Mouse (Mus musculus): ENCODE results near the gene Snph. TPM values are rescaled to one million over a fixed set of nuclear protein-coding genes. Genes with fewer than 3 reads are reported as not detected.

Snph gene
- polyA plus RNA-seq, 1 experiment from 2014 or later, result 4.9 TPM

DNA sequence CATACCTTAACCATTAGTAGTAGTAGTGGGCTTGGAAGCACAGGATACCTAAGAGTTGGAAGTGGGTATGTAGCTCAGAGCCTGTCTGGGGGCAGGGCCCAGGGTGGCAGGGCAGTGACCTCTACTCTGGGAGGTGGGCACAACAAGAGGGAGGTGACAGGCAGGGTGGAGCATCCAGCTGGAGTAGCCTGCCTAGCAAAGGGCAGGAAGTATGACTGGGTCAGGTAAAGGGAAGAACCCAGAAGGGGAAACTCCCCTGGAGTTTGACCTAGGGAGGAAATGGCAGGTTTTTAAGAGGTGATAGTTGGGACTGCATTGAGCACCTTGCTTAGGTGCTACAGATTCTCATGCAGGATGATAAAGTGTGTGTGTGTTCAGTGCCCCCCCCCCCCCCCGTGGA lies 51.4 kb downstream of the Snph start:
- no peak overlapping the region for H3K27ac ChIP-seq (ENCODE audit: low read depth, low read length)
- ATAC-seq (no peak), DNase-seq (ENCODE audit: low spot score) (no peak)
- no peaks in the 10 kb centered on the region for H3K27me3 ChIP-seq (replicated peaks; ENCODE audit: control insufficient read depth, insufficient read depth, low read length)
- H3K4me3 ChIP-seq (ENCODE audit: low read depth, low read length), result no peak overlapping the region
- H3K9ac ChIP-seq (ENCODE audit: low read length), result no peak overlapping the region
- WGBS, result 29% methylated on average over 1 of the region's 1 CpGs
- H3K9me3 ChIP-seq (replicated peaks; ENCODE audit: control insufficient read depth, low read length), result no peaks in the 10 kb centered on the region
- no peak overlapping the region for H3K4me2 ChIP-seq (ENCODE audit: low read length)
- H3K4me1 ChIP-seq (ENCODE audit: control insufficient read depth, insufficient read depth, low read length), result peaks cover 4% of the 10 kb centered on the region; the same call in 1 of the 2 replicates
- no peaks in the 10 kb centered on the region for H3K36me3 ChIP-seq (ENCODE audit: control insufficient read depth, insufficient read depth, low read length)

DNA sequence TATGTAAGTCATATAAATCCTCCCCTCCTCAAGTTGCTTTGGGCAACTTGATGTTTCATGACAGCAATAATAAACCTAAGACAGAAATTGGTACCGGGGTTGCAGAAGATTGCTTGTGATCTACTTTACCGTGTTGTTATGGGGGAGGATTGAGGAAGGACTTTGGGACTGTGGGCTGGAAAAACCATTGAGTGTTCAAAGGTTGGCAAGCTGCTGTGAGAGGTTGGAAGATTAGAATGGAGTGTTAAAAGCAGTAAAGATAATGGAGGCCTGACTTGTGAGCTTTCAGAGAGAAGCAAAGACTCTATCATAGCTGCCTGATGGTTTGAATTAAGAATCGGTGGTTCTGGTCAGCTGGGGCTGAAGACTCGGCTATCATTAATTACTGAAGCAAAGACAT lies 53.2 kb downstream of the Snph start:
- WGBS, result 86% methylated on average over 4 of the region's 4 CpGs
- Histone ChIP-seq H3K27ac (ENCODE audit: low read depth, low read length) (no peak overlapping the region), H3K9me3 (replicated peaks; ENCODE audit: control insufficient read depth, low read length) (no peaks in the 10 kb centered on the region), H3K36me3 (ENCODE audit: control insufficient read depth, insufficient read depth, low read length) (no peaks in the 10 kb centered on the region), H3K9ac (ENCODE audit: low read length) (no peak overlapping the region), H3K4me1 (ENCODE audit: control insufficient read depth, insufficient read depth, low read length) (peaks cover 8% of the 10 kb centered on the region; the same call in 1 of the 2 replicates), H3K4me3 (ENCODE audit: low read depth, low read length) (no peak overlapping the region), H3K27me3 (replicated peaks; ENCODE audit: control insufficient read depth, insufficient read depth, low read length) (no peaks in the 10 kb centered on the region), H3K4me2 (ENCODE audit: low read length) (no peak overlapping the region)
- ATAC-seq (no peak), DNase-seq (ENCODE audit: low spot score) (no peak)

GRCm38 (mm10) chr2:151575699-151576389 lies 56.5 kb downstream of the Snph start:
- no peaks in the 10 kb centered on the region for H3K9me3 ChIP-seq (replicated peaks; ENCODE audit: control insufficient read depth, low read length)
- no peaks in the 10 kb centered on the region for H3K27me3 ChIP-seq (replicated peaks; ENCODE audit: control insufficient read depth, insufficient read depth, low read length)
- H3K27ac ChIP-seq (ENCODE audit: low read depth, low read length), result peak overlapping the region; percentile 78
- peak overlapping the region; percentile 41 for H3K4me3 ChIP-seq (ENCODE audit: low read depth, low read length)
- H3K4me2 ChIP-seq (ENCODE audit: low read length), result peak overlapping the region; percentile 80
- ATAC-seq, result peak; percentile 97
- under 1% methylated on average over 38 of the region's 38 CpGs for WGBS
- DNase-seq (ENCODE audit: low spot score), result peak; percentile 98
- peak overlapping the region; percentile 68 for H3K9ac ChIP-seq (ENCODE audit: low read length)
- no peaks in the 10 kb centered on the region for H3K36me3 ChIP-seq (ENCODE audit: control insufficient read depth, insufficient read depth, low read length)
- peaks cover 8% of the 10 kb centered on the region; the same call in 1 of the 2 replicates for H3K4me1 ChIP-seq (ENCODE audit: control insufficient read depth, insufficient read depth, low read length)

DNA sequence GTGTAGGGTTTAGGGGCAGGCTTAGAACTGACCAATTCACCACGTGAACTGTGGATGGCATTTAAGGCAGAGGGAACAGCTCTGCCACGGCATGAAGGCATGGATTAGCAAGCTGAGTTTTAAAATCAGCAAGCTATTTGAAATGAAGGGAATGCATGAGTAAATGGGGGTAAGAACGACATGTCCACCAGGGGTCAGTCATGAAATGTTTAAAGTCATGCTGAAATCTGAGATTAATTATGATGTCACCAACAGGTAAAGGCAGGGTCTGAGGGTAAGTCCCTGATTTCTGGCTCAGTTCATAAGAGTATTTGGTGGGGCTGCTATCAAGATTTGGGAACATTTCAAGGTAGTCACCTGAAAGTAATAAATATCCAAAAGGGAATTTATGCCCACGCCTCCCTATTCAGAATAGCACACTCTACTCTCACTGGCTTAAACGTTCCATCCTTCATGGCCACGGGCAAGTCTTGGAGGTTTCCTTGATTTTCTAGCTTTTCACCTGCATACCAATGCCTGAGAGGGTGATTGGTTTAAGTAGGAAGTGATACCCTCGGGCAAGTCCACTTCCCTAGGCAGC lies 57.2 kb downstream of the Snph start:
- H3K9me3 ChIP-seq (replicated peaks; ENCODE audit: control insufficient read depth, low read length), result no peaks in the 10 kb centered on the region
- peak; percentile 1; the same call in 1 of the 2 replicates for ATAC-seq
- DNase-seq (ENCODE audit: low spot score), result peak; percentile 62
- H3K4me3 ChIP-seq (ENCODE audit: low read depth, low read length), result peak overlapping the region; percentile 41
- H3K4me2 ChIP-seq (ENCODE audit: low read length), result peak overlapping the region; percentile 80
- peak overlapping the region; percentile 78; the same call in 1 of the 2 replicates for H3K27ac ChIP-seq (ENCODE audit: low read depth, low read length)
- H3K9ac ChIP-seq (ENCODE audit: low read length), result peak overlapping the region; percentile 68
- no peaks in the 10 kb centered on the region for H3K27me3 ChIP-seq (replicated peaks; ENCODE audit: control insufficient read depth, insufficient read depth, low read length)
- no peaks in the 10 kb centered on the region for H3K36me3 ChIP-seq (ENCODE audit: control insufficient read depth, insufficient read depth, low read length)
- H3K4me1 ChIP-seq (ENCODE audit: control insufficient read depth, insufficient read depth, low read length), result peaks cover 8% of the 10 kb centered on the region; the same call in 1 of the 2 replicates
- 30% methylated on average over 7 of the region's 7 CpGs for WGBS

- Histone ChIP-seq H3K27me3 (replicated peaks; ENCODE audit: control insufficient read depth, insufficient read depth, low read length) (no peaks in the 10 kb centered on the region), H3K4me2 (ENCODE audit: low read length) (no peak overlapping the region), H3K4me1 (ENCODE audit: control insufficient read depth, insufficient read depth, low read length) (peaks cover 8% of the 10 kb centered on the region; the same call in 1 of the 2 replicates), H3K27ac (ENCODE audit: low read depth, low read length) (no peak overlapping the region), H3K9me3 (replicated peaks; ENCODE audit: control insufficient read depth, low read length) (no peaks in the 10 kb centered on the region), H3K9ac (ENCODE audit: low read length) (no peak overlapping the region), H3K4me3 (ENCODE audit: low read depth, low read length) (no peak overlapping the region), H3K36me3 (ENCODE audit: control insufficient read depth, insufficient read depth, low read length) (no peaks in the 10 kb centered on the region)
- 65% methylated on average over 5 of the region's 5 CpGs for WGBS
- DNase-seq (ENCODE audit: low spot score), result no peak
- no peak for ATAC-seq
Measured at GRCm38 (mm10) chr2:151574607-151575006, 57.8 kb downstream of the Snph start.

GRCm38 (mm10) chr2:151573667-151574066 lies 58.7 kb downstream of the Snph start:
- no peak overlapping the region for H3K4me3 ChIP-seq (ENCODE audit: low read depth, low read length)
- no peak overlapping the region for H3K9ac ChIP-seq (ENCODE audit: low read length)
- ATAC-seq (no peak), DNase-seq (ENCODE audit: low spot score) (no peak)
- no peaks in the 10 kb centered on the region for H3K9me3 ChIP-seq (replicated peaks; ENCODE audit: control insufficient read depth, low read length)
- no peak overlapping the region for H3K27ac ChIP-seq (ENCODE audit: low read depth, low read length)
- H3K36me3 ChIP-seq (ENCODE audit: control insufficient read depth, insufficient read depth, low read length), result no peaks in the 10 kb centered on the region
- no peak overlapping the region for H3K4me2 ChIP-seq (ENCODE audit: low read length)
- no peaks in the 10 kb centered on the region for H3K27me3 ChIP-seq (replicated peaks; ENCODE audit: control insufficient read depth, insufficient read depth, low read length)
- 72% methylated on average over 3 of the region's 3 CpGs for WGBS
- H3K4me1 ChIP-seq (ENCODE audit: control insufficient read depth, insufficient read depth, low read length), result peaks cover 8% of the 10 kb centered on the region; the same call in 1 of the 2 replicates

DNA sequence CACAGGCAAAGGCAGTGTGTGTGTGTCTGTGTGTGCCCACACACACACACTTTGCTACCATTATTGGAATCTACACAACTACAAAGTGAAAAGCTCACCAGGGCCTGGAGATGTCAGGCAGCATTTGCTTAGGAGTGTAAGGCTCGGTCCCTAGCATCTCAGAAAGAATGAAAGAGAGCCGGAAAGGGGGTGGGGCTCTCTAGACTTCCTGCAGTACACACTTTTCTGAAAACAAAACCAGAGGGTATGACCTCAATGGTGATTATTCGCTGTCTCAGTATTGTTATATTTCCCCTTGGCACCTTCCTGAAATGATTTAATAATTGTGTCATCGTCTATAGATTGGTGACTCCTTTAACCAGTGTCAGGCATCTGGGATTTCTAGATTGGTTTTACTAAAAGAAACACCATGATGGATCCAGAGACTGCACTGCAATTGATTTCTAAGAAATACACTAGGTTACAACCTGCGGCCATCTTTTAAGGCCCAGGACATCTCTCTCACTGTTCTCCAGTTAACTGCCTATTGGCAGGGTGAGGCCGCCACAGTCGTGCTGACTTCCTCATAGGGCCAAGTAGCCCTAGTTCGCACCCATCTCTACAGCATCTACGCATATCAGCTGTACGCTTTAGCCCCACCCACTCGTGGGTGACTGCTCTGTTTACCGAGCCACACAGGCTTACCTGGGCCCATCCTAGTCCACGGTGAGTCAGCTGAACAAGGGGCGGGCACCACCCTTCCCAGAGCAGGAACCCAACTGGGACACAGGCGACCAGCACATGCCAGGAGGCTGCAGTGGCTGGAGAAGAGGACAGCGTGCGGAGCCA lies 60.3 kb downstream of the Snph start, which contains the start of gene Sdcbp2:
Gene Sdcbp2 (plus strand): TSS at position 750 of the 828 bp plus-strand sequence.
- WGBS, result 71% methylated on average over 17 of the region's 17 CpGs
- H3K27me3 ChIP-seq (replicated peaks; ENCODE audit: control insufficient read depth, insufficient read depth, low read length), result no peaks in the 10 kb centered on the region
- H3K36me3 ChIP-seq (ENCODE audit: control insufficient read depth, insufficient read depth, low read length), result no peaks in the 10 kb centered on the region
- no peak within 1 kb of the TSS for H3K9ac ChIP-seq (ENCODE audit: low read length)
- H3K4me1 ChIP-seq (ENCODE audit: control insufficient read depth, insufficient read depth, low read length), result peaks cover 8% of the 10 kb centered on the region; the same call in 1 of the 2 replicates
- DNase-seq (ENCODE audit: low spot score), result no peak
- no peaks in the 10 kb centered on the region for H3K9me3 ChIP-seq (replicated peaks; ENCODE audit: control insufficient read depth, low read length)
- H3K4me2 ChIP-seq (ENCODE audit: low read length), result no peak within 1 kb of the TSS
- no peak for ATAC-seq
- H3K27ac ChIP-seq (ENCODE audit: low read depth, low read length), result no peak within 1 kb of the TSS
- no peak within 1 kb of the TSS for H3K4me3 ChIP-seq (ENCODE audit: low read depth, low read length)

DNA sequence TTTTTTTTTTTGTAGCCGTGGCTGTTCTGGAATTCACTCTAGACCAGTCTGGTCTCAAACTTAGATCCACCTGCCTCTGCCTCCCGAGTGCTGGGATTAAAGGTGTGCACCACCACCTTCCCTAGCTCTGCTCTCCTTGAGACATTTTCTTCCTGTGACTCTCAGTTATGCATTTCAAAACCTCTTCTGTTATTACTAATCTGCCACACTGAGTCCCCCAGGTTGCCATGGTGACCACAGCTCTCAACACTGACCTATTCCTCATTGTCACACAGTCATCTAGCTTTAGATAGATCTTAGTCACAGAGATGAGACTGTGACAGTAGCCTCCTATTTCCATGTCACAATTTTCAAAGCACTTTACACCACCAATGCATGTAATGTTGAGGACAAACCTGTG lies 62.9 kb downstream of the Snph start:
- DNase-seq (ENCODE audit: low spot score), result peak; percentile 5

More for the DNA sequence above, 62.9 kb downstream of the Snph start:
- Histone ChIP-seq H3K4me3 (ENCODE audit: low read depth, low read length) (no peak overlapping the region), H3K4me1 (ENCODE audit: control insufficient read depth, insufficient read depth, low read length) (no peaks in the 10 kb centered on the region), H3K4me2 (ENCODE audit: low read length) (no peak overlapping the region), H3K27ac (ENCODE audit: low read depth, low read length) (no peak overlapping the region), H3K27me3 (replicated peaks; ENCODE audit: control insufficient read depth, insufficient read depth, low read length) (no peaks in the 10 kb centered on the region), H3K9me3 (replicated peaks; ENCODE audit: control insufficient read depth, low read length) (no peaks in the 10 kb centered on the region), H3K9ac (ENCODE audit: low read length) (no peak overlapping the region), H3K36me3 (ENCODE audit: control insufficient read depth, insufficient read depth, low read length) (peaks cover 11% of the 10 kb centered on the region)
- ATAC-seq, result no peak
- WGBS, result 89% methylated on average over 2 of the region's 2 CpGs

Measured in forebrain, embryonic 14.5 days (tissue).